Mouse (Mus musculus) gastrocnemius, postnatal 25 days (tissue): ENCODE results near the gene Acad8. TPM values are rescaled to one million over a fixed set of nuclear protein-coding genes. Genes with fewer than 3 reads are reported as not detected.

Experiments
- DNase-seq: peaks from one replicate; pipeline ENCODE4 v3.0.0; 2022
- total RNA-seq, 2 experiments: library from RNA; stranded (reverse); gene quantifications; 1 replicate in 1 of 2; 2 replicates in 1 of 2; pipeline ENCODE4 v1.2.3; 2021

The Acad8 gene
- total RNA-seq, 2 experiments from 2014 or later: 32.7 to 35.1 TPM

GRCm38 (mm10) chr9:26985090-26985613 is 14.2 kb downstream of the Acad8 start:
- DNase-seq: no peak

GRCm38 (mm10) chr9:26978776-26979175 is 20.6 kb downstream of the Acad8 start:
- DNase-seq: no peak

- DNase-seq: no peak
Observed at GRCm38 (mm10) chr9:26977754-26978153, 21.6 kb downstream of the Acad8 start.

GRCm38 (mm10) chr9:26947790-26948189 is 51.6 kb downstream of the Acad8 start:
- no peak for DNase-seq

- DNase-seq: no peak
Observed at GRCm38 (mm10) chr9:26924146-26924545, 75.2 kb downstream of the Acad8 start.

Other genes starting within 250 kb of the Acad8 start
- gene Glb1l2, start 193.1 kb downstream of the Acad8 start, total RNA-seq: 10 to 100 TPM in 1 of 2 experiments, 1 to 10 TPM in 1; 4.6 to 12.2 TPM
- gene Glb1l3, start 138.7 kb downstream of the Acad8 start, total RNA-seq: not detected
- not detected for gene Gm1110, start 76.5 kb downstream of the Acad8 start, total RNA-seq
- 10 to 100 TPM; 19.5 to 20.7 TPM for gene Thyn1, start 144 bp upstream of the Acad8 start, total RNA-seq
- gene Vps26b, start 30.5 kb upstream of the Acad8 start, total RNA-seq: 10 to 100 TPM; 24.4 to 24.7 TPM
- 1 to 10 TPM; 5.3 to 5.8 TPM for gene Ncapd3, start 30.6 kb upstream of the Acad8 start, total RNA-seq
- gene Jam3, start 155.9 kb upstream of the Acad8 start, total RNA-seq: 1 to 10 TPM; 8.5 to 8.6 TPM